Mouse (Mus musculus) heart, adult 2 months (tissue): ENCODE results near the gene Ptges3l.

ENCODE experiments used
- CTCF ChIP-seq: fragments of 200-600 bp; IDR thresholded peaks from 2 replicates; pipeline ENCODE4 v1.8.1; 2022; ENCODE audit warnings: antibody characterized with exemption, mild to moderate bottlenecking, moderate library complexity
- POLR2A ChIP-seq: fragments of 200-500 bp; IDR thresholded peaks from 2 replicates; pipeline ENCODE4 v1.6.1; 2011; ENCODE audit warnings: mild to moderate bottlenecking, low read depth, low read length, control low read depth; ENCODE audit not compliant: insufficient read depth

GRCm38 (mm10) chr11:101435831-101436230 is 10.7 kb upstream of the Ptges3l start:
- TF ChIP-seq CTCF (no peak), POLR2A (no peak)
